Mouse (Mus musculus): ENCODE measurements at regions not wholly inside any gene's neighbourhood (a gene's known extent, or its start where the extent isn't known, plus 50 kb on each side); places are given as distances from the start of the nearest gene placed in this dataset.

GRCm38 (mm10) chr4:4195250-4195649, 117.9 kb upstream of the Sdr16c6 start:
- TF ChIP-seq TCF3 (IDR thresholded peaks at IDR 0.05; ENCODE audit: insufficient read length, low read depth): no peak
- TF ChIP-seq USF1 (IDR thresholded peaks at IDR 0.05; ENCODE audit: low read depth): no peak
- no peak for TF ChIP-seq E2F4 (IDR thresholded peaks at IDR 0.05; ENCODE audit: insufficient read depth)
- no peak for TF ChIP-seq MAX (IDR thresholded peaks at IDR 0.05; ENCODE audit: low read depth)
- no peak for TF ChIP-seq POLR2A (IDR thresholded peaks at IDR 0.05; ENCODE audit: insufficient read length, low read depth)
- no peak for TF ChIP-seq POLR2AphosphoS2 (IDR thresholded peaks at IDR 0.05; ENCODE audit: insufficient read length, low read depth)
- TF ChIP-seq CEBPB (IDR thresholded peaks at IDR 0.05; ENCODE audit: insufficient read depth, poor library complexity, severe bottlenecking): no peak

Data from myocyte (in vitro differentiated cells).